Mouse (Mus musculus): Measurements from ENCODE around the gene Olfr750.

Gene Olfr750

GRCm38 (mm10) chr14:51027387-51028155 lies 46.7 kb downstream of the Olfr750 start:
- no peak for DNase-seq (ENCODE audit: low spot score in 2 of 2)

- DNase-seq (ENCODE audit: low spot score in 2 of 2) = peak in 1 of 2 experiments; percentile 42
These were observed 47.7 kb downstream of the Olfr750 start for GRCm38 (mm10) chr14:51026391-51027133.

GRCm38 (mm10) chr14:51024820-51025219 lies 49.4 kb downstream of the Olfr750 start:
- DNase-seq (ENCODE audit: low spot score in 2 of 2) = no peak

GRCm38 (mm10) chr14:51023457-51023856 lies 50.8 kb downstream of the Olfr750 start:
- DNase-seq (ENCODE audit: low spot score in 2 of 2) = no peak

GRCm38 (mm10) chr14:51017256-51017655 lies 57.0 kb downstream of the Olfr750 start:
- DNase-seq (ENCODE audit: low spot score in 2 of 2) = no peak
